Mouse (Mus musculus) frontal cortex, postnatal 25 days (tissue): ENCODE data around the gene Hist1h3c.
A peak's percentile ranks its signal among the peaks of the same experiment; 100 is the strongest.
"Not testable (repeated sequence)": the region's sequence is repeated elsewhere in the genome, so short reads cannot be mapped to it uniquely, and the experiment has no call there.

Experiments
- DNase-seq, 2 experiments: peaks; one replicate each; pipeline ENCODE4 v3.0.0; 2022; ENCODE audit warnings: low spot score in 2 of 2

Gene Hist1h3c

DNA sequence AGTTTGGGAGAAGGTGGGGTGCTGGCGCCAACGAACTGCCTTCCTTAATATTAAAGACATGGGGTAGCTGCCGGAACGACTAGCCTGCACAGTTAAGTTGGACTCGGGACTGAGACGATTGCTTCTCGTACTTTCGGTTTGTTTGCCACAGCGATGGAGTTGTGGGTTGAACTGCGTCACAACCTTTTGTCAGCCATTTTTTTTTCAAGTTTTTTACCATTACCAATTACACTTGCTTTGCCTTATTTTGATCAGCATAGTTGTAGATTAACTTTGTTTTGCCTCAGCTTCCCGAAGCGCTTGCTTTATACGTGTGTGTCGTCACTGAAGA is 5.5 kb downstream of the Hist1h3c start:
- DNase-seq, result no peak

- peak; percentile 80 to 89 for DNase-seq
Observed at GRCm38 (mm10) chr13:23739069-23739921, 6.1 kb downstream of the Hist1h3c start.

DNA sequence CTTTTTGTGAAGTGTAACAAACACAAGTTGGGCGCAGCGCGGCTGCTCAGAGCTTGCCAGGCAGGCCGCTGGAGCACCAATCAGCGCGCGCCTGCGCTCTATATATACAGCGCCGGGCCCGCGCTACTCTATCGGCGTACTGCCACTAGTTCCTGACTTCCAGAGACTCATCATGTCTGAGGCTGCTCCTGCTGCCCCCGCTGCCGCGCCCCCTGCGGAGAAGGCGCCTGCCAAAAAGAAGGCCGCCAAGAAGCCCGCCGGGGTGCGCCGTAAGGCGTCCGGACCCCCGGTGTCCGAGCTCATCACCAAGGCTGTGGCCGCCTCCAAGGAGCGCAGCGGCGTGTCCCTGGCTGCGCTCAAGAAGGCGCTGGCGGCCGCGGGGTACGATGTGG is 6.7 kb downstream of the Hist1h3c start, which contains the start of gene Hist1h1c:
TSS of gene Hist1h1c (plus strand) at position 132 of the 392 bp plus-strand sequence.
- DNase-seq, result peak; percentile 83 to 85

- no peak for DNase-seq
Observed at GRCm38 (mm10) chr13:23738041-23738440, 7.4 kb downstream of the Hist1h3c start.

DNA sequence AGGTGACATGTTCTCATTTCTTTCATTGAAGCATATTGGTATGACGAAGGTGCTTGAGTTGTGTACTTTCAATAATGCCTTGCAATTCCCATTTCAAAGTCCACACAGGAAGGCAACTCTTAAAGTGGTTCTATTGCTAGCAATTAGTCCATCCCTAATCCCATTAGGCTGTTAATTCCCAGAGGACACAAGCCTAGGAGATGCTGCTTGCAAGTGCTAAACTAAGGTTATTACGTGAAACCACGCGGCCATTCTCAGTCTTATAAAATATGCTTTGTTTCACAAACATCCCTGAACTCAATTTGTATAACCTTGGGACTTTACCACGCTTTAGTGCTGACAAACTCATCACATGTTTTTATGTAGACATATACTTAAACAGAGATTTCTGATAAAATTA is 8.3 kb downstream of the Hist1h3c start:
- no peak for DNase-seq

GRCm38 (mm10) chr13:23732156-23732804 is 13.1 kb downstream of the Hist1h3c start:
- DNase-seq, result no peak

GRCm38 (mm10) chr13:23730479-23730878 is 14.9 kb downstream of the Hist1h3c start:
- no peak for DNase-seq

- no peak for DNase-seq
Observed at GRCm38 (mm10) chr13:23729706-23730105, 15.7 kb downstream of the Hist1h3c start.

GRCm38 (mm10) chr13:23729192-23729525 is 16.2 kb downstream of the Hist1h3c start:
- DNase-seq, result no peak

DNA sequence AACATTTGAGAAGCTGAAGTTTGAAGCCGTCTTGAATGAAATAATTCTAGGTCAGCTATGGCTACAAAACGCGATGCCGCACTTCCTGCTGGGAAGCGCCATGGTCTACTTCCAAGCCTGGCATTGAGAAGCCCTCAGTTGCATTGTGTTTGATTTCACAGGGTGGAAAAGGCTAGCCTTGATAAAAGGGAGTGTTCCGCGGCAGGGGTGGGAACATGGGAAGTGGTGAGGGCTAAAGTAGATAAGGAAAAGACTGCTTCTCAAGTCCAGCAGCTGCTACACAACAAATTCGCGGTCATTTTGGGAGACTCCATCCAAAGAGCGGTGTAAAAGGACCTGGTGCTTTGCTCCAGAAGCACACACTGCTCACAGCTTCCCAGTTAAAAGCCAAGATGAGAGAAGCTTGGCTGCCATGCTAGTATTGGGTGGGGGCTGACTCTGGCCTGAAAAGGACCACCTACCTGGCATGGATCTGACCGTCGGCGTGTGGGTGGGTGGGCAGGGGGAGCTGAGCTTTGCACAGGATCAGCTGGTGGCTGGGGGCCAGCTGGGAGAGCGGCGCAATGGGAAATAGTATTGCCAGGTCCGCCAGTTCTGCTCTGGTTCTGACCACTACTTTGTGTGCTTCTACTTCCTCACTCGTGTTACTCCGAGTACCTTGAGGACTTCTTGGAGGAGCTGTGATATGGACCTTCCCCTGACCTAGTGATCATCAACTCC is 16.8 kb downstream of the Hist1h3c start:
- no peak for DNase-seq

DNA sequence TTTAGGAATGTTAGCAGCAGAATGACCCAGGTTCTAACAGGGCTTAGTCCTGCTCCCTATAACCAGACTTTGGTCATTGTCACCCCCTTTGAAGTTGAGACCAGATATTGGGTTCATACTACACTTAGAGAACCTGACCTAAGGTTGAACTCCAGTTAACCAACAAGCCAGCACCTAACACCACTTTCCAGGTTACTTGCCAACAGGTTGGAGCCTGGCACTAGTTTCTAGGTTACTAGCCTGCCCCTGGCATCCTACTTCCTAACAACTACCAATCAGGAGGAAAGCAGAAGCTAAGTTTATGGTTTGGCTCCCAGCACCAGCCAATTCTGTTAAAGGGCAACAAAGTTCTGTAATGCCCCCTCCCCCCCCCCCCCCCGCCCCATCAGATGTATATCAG is 20.2 kb downstream of the Hist1h3c start:
- DNase-seq, result no peak

DNA sequence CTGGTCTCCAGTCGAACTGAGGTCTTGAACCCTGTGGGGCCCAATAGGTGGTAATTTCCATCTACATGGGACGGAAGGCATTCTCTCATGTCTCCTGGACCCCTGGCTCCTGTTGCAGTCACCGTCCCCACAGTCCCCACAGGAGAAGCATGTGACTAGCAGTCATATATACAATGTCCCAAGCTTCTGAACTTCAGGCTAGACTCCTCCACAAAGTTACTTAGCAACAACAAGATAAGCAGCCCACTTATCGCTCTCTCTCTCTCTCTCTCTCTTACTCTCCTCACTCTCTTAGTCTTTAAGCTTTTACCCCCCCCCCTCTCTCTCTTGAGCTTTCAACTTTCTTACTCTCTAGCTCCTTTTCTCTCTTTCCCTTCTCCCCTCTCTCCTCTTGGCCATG is 21.2 kb downstream of the Hist1h3c start:
- DNase-seq, result no peak

DNA sequence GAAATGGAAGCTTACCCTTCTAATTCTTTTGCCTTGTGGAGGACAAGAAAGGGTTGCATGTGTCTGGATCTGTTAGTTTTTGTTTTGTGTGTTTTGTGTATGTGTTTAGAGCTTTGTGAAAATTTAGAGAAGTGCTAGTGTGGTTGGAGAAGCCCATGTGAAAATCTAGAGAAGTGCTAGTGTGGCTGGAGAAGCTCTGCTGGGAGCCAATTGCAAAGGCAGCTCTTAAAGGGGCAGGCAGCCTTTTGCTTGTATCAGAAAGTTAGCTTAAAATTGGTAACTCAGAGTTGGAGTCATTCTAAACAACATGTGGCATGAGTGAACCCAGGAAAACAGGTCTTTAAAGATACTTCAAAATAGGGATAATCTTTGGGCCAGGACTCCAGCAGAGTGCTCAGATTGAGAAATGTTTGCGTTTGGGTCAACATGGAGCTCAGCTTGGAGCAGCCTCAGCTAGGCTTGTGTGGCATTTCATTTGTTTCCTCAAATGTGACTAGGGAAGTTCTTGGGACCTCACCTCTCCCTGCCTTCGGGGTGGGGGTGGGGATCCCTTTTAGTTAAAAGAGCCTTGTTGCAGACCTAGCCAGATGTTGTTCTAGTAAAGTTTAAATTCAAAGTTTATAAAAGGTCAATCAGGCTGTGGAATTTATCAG is 27.7 kb downstream of the Hist1h3c start:
- DNase-seq, result not testable (repeated sequence)

DNA sequence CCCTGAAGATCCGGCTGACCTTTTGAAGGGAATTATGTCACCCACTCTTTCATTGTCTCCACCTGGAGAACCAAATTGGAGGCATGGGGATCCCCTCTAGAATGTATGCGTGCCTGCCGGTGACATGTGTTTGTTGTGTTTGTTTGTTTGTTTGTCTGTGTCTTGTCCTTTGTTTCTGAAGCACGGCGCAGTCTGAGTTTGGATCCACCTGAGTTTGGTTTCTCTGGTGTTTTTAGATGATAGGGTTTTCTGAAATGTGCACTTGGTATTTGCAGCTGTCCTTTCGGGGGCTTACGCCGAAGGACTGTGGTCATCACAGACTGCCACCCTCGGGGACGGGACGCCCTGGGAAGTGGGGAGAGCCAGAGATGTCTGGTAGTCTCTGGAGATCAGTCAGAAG is 28.2 kb downstream of the Hist1h3c start:
- no peak for DNase-seq

DNA sequence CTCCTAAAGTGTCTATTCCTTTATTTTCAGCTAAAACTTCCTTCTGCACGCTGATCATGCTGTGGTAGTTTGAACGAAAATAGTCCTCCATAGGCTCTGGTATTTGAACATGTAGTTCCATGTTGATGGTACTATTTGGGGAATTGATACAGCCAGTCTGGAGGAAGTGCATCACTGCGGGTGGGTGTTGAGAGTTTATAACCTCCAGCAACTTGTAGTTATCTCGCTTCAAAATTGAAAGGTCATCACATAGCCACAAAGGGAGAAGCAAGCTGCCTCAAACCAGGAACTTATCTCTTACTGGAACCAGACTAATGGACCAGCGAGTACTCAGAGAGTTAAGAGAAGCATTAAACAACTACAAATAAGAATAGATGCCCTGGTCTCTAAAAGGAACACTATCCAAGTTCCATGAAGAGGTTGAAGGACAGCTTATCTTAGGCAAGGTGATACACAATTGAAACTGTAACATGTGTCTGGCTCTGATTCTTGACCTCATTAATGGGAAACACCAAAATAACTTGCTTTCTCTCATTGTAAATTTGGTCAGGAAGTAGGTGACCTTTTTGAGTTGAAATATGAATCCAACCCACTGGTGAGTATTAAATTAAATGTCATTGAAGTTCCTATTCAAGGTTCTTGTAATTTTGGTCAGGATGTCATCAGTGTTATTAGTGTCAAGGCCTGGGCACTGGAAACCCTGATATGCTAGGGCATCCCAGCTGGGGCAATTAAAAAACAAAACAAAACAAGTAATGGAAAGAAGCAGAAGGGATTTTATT is 28.9 kb downstream of the Hist1h3c start:
- no peak for DNase-seq

GRCm38 (mm10) chr13:23710374-23711089 is 34.9 kb downstream of the Hist1h3c start, which contains the start of gene Hfe:
TSS of gene Hfe (minus strand) at chr13:23710854.
- DNase-seq, result no peak

DNA sequence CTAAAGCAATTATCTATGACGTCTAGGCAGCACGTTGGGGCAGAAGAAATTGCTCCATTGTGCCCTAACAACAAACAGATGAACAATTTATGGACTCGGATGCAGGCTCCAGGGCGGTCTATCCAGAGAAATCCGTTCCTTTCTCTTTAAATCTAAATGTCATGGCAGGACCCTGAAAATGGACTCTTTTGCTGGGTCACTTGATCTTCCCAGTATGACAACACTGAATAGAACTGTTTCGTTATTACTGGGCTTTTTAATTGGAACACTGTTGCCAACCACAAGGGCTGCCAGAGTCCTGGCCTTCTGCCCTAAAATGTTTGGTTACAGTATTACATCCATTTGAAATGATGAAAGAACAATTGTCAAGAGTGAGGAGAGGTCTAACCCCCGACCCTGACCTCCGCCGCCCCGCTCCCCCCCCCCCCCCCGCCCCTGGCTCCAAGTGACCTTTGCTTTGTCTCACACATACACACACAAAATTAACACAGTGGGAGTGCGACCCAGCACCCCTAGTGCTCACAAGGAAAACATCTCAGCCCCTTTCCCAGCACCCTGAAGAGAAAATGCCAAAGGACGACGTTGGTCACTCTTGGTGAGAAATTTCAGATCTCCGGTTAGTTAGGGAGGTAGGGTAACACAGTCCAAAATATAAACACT is 35.6 kb downstream of the Hist1h3c start:
- DNase-seq, result no peak

DNA sequence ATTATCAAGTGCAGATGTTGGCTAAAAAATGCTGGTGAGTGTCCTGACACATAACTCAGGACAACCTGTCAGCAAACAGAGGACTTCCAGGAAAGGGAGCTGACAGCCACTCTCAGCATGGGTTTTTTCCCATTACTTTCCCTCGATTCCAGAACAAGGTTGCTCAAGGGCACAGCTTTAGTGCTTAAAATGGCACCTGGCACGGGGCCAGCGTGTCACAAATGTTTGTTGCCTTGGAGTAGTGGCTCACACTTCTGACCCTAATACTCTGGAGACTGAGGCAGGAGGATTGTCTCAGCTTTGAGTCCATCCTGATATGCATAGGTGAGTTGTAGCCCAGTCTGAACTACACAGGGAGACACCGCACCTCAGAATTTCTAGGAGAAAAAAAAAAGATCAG is 36.7 kb downstream of the Hist1h3c start:
- no peak for DNase-seq

DNA sequence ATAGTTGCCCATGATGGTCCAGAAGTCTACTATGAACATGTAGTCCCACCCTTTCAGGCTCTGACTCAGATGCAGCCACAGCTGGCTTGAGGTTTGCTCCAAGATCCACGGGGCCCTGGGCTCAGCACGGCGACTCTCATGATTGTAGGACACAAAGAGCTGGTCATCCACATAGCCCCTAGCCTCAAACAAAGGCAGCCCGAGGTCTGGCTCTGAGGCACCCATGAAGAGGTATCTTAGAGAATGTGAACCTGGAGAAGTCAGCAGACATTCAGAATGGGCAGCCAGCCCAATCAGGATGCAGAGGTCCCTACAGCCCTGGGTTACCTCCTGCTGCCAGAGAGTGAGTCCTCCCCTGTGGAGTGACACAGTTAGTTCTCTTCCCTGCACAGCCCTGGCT is 37.4 kb downstream of the Hist1h3c start:
- DNase-seq, result no peak

- no peak for DNase-seq
Observed at GRCm38 (mm10) chr13:23706771-23707170, 38.6 kb downstream of the Hist1h3c start.
